Mouse (Mus musculus) stomach, embryonic 15.5 days (tissue): Measurements from ENCODE around the gene Sh3d21. TPM values are rescaled to one million over a fixed set of nuclear protein-coding genes. Genes with fewer than 3 reads are reported as not detected.
A peak's percentile ranks its signal among the peaks of the same experiment; 100 is the strongest.

Source experiments
- ATAC-seq: fragments of 200-750 bp; cut with Nextera tagmentation; 2 replicates; pipeline ENCODE4 v1.8.0; 2017; ENCODE audit warnings: low read depth, moderate number of reproducible peaks, moderate TSS enrichment; ENCODE audit not compliant: insufficient read depth, low FRiP score
- H3K27ac ChIP-seq: fragments of 300-500 bp; sonication (generic); 2 replicates; pipeline ENCODE4 v1.5.1; 2015; ENCODE audit warnings: mild to moderate bottlenecking, inconsistent platforms
- H3K27me3 ChIP-seq: fragments of 300-500 bp; sonication (generic); replicated peaks from 2 replicates; pipeline ENCODE4 v1.6.1; 2015; ENCODE audit warnings: inconsistent platforms
- H3K36me3 ChIP-seq: fragments of 300-500 bp; sonication (generic); 2 replicates; pipeline ENCODE4 v1.6.1; 2015; ENCODE audit warnings: inconsistent platforms
- H3K4me1 ChIP-seq: fragments of 300-500 bp; sonication (generic); 2 replicates; pipeline ENCODE4 v1.6.1; 2015; ENCODE audit warnings: inconsistent platforms
- H3K4me2 ChIP-seq: fragments of 300-500 bp; sonication (generic); 2 replicates; pipeline ENCODE4 v1.6.1; 2015; ENCODE audit warnings: mild to moderate bottlenecking, inconsistent platforms
- H3K4me3 ChIP-seq: fragments of 300-500 bp; sonication (generic); replicated peaks from 2 replicates; pipeline ENCODE4 v1.5.1; 2015; ENCODE audit warnings: inconsistent platforms
- H3K9ac ChIP-seq: fragments of 300-500 bp; sonication (generic); 2 replicates; pipeline ENCODE4 v1.6.1; 2015; ENCODE audit warnings: inconsistent platforms
- H3K9me3 ChIP-seq: fragments of 300-500 bp; sonication (generic); 2 replicates; pipeline ENCODE4 v1.6.1; 2016; ENCODE audit warnings: inconsistent platforms
- WGBS: fragments of 180-500 bp; shearing (Covaris S2); methylation state at CpG from one replicate; pipeline ENCODE4 v1.1.7; 2015; 5-methylcytosine and 5-hydroxymethylcytosine counted together
- polyA plus RNA-seq: library from polyadenylated mRNA; unstranded; fragments of >200 nt; fragmentation: Nextera tagmentation; extraction: Ambion mirVana; gene quantifications from 2 replicates; pipeline ENCODE4 v1.2.1, GENCODE M21; 2015

Sh3d21 gene
- polyA plus RNA-seq, 1 experiment from 2014 or later: 7.4 TPM

- Histone ChIP-seq H3K9me3 (no peaks in the 10 kb centered on the region), H3K9ac (no peak overlapping the region), H3K4me1 (peaks cover 41% of the 10 kb centered on the region), H3K27me3 (no peaks in the 10 kb centered on the region), H3K27ac (peak overlapping the region; percentile 91), H3K4me2 (peak overlapping the region; percentile 73), H3K36me3 (no peaks in the 10 kb centered on the region; the same call in 1 of the 2 replicates), H3K4me3 (peak overlapping the region; percentile 65; the same call in 1 of the 2 replicates)
- ATAC-seq: no peak
- WGBS: 46% methylated on average over 6 of the region's 6 CpGs
These were observed 12.4 kb downstream of the Sh3d21 start for GRCm38 (mm10) chr4:126150949-126151320.

GRCm38 (mm10) chr4:126150297-126150948 lies 12.9 kb downstream of the Sh3d21 start:
- peak; percentile 53 for ATAC-seq
- H3K36me3 ChIP-seq: no peaks in the 10 kb centered on the region; the same call in 1 of the 2 replicates
- WGBS: 21% methylated on average over 16 of the region's 16 CpGs
- H3K4me3 ChIP-seq: peak overlapping the region; percentile 65
- H3K27me3 ChIP-seq: no peaks in the 10 kb centered on the region
- H3K4me1 ChIP-seq: peaks cover 35% of the 10 kb centered on the region
- no peaks in the 10 kb centered on the region for H3K9me3 ChIP-seq
- H3K27ac ChIP-seq: peak overlapping the region; percentile 91
- H3K4me2 ChIP-seq: peak overlapping the region; percentile 73
- no peak overlapping the region for H3K9ac ChIP-seq

DNA sequence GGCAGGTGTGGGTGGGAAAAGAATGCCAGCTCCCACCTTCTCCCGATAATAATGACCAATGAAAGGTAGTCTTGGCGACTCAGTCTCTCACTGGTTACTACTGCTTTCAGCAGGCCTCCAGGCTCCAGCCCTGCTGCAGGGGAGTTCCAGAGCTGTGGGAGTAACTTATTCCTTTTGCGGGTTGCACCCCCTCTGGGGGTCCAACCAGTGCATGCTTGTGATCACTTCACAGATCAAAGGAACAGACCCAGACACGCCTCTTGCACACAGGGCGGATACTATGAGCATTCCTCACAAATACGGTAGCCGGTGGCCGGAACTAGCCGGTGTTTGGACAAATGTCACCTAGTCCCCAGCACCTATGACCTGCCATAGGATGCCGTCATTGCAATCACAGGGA lies 13.5 kb downstream of the Sh3d21 start:
- H3K27ac ChIP-seq: peak overlapping the region; percentile 91
- H3K27me3 ChIP-seq: no peaks in the 10 kb centered on the region
- peak overlapping the region; percentile 65 for H3K4me3 ChIP-seq
- no peaks in the 10 kb centered on the region for H3K9me3 ChIP-seq
- ATAC-seq: no peak
- peaks cover 32% of the 10 kb centered on the region for H3K4me1 ChIP-seq
- peak overlapping the region; percentile 73 for H3K4me2 ChIP-seq
- no peaks in the 10 kb centered on the region; the same call in 1 of the 2 replicates for H3K36me3 ChIP-seq
- no peak overlapping the region for H3K9ac ChIP-seq
- WGBS: 38% methylated on average over 10 of the region's 10 CpGs

DNA sequence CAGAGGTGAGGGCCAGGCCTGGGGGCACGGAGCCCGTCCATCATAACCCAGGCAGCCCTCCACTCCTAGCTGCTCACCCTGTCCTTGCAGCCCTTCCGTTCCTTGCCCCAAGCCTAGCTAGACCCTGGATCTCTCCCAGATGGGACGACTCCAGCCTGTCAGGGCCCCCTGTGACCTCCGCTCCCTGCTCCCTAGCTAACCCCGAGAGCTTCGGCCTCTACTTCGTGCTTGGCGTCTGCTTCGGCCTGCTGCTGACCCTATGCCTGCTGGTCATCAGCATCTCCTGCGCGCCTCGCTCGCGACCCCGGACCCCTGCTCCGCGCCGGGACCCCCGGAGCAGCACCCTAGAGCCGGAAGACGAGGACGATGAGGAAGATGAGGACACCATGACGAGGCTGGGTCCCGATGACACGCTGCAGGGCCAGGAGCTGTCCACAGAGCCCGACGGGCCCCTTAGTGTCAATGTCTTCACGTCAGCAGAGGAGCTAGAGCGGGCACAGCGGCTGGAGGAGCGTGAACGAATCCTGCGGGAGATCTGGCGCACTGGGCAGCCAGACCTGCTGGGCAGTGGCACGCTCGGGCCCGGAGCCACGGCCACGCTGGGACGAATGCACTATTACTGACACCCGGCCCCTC lies 14.1 kb downstream of the Sh3d21 start:
- Histone ChIP-seq H3K36me3 (no peaks in the 10 kb centered on the region; the same call in 1 of the 2 replicates), H3K4me3 (peak overlapping the region; percentile 65), H3K27me3 (no peaks in the 10 kb centered on the region), H3K4me2 (peak overlapping the region; percentile 73), H3K9me3 (no peaks in the 10 kb centered on the region), H3K4me1 (peaks cover 32% of the 10 kb centered on the region), H3K9ac (peak overlapping the region; percentile 52), H3K27ac (peak overlapping the region; percentile 91)
- 23% methylated on average over 42 of the region's 42 CpGs for WGBS
- no peak for ATAC-seq

GRCm38 (mm10) chr4:126148161-126148961 lies 14.9 kb downstream of the Sh3d21 start:
- ATAC-seq: peak; percentile 71
- no peaks in the 10 kb centered on the region for H3K9me3 ChIP-seq
- H3K4me3 ChIP-seq: peak overlapping the region; percentile 65
- H3K4me1 ChIP-seq: peaks cover 32% of the 10 kb centered on the region
- peak overlapping the region; percentile 73 for H3K4me2 ChIP-seq
- H3K9ac ChIP-seq: peak overlapping the region; percentile 52
- under 1% methylated on average over 56 of the region's 67 CpGs for WGBS
- no peaks in the 10 kb centered on the region for H3K27me3 ChIP-seq
- no peaks in the 10 kb centered on the region; the same call in 1 of the 2 replicates for H3K36me3 ChIP-seq
- H3K27ac ChIP-seq: peak overlapping the region; percentile 91

GRCm38 (mm10) chr4:126147533-126148160 lies 15.6 kb downstream of the Sh3d21 start, which contains the start of gene Eva1b:
Gene Eva1b, plus strand, starts transcription at chr4:126147744.
- ATAC-seq: peak; percentile 80
- Histone ChIP-seq H3K4me1 (peaks cover 32% of the 10 kb centered on the region), H3K36me3 (no peaks in the 10 kb centered on the region), H3K4me2 (peak within 1 kb of the TSS; percentile 73), H3K4me3 (peak within 1 kb of the TSS; percentile 65), H3K27me3 (no peaks in the 10 kb centered on the region), H3K9me3 (no peaks in the 10 kb centered on the region), H3K27ac (peak within 1 kb of the TSS; percentile 91), H3K9ac (peak within 1 kb of the TSS; percentile 52)
- 6% methylated on average over 24 of the region's 24 CpGs for WGBS

DNA sequence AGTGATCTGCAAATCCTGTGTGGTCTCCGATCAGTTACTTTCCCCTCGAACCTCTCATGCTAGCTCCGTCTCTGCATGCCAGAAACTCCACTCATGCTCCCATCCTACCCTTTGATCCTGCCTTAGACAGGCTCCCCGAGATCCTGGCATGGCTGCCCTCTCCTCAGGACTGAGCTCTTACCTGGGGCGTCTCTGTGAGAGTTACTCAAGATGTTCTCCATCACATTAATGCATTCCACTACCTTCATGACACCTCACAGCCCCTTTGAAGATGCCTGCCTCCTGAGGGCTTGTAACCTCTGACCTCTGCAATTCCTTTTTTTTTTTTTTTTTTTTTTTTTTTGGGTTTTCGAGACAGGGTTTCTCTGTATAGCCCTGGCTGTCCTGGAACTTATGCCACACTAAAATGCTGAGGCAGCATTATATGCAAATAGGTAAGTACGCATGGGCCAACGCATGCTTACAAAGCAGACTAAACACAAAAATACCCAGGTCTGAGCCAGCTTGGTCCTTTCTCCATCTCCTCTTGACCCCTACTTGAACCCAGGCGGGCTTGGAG lies 16.2 kb downstream of the Sh3d21 start:
- H3K4me1 ChIP-seq: peaks cover 32% of the 10 kb centered on the region
- H3K4me3 ChIP-seq: 0 out of 2 replicates have a peak overlapping the region, but pooled peaks have one; percentile 65
- H3K36me3 ChIP-seq: no peaks in the 10 kb centered on the region
- ATAC-seq: no peak
- H3K4me2 ChIP-seq: peak overlapping the region; percentile 73
- H3K27me3 ChIP-seq: no peaks in the 10 kb centered on the region
- H3K9me3 ChIP-seq: no peaks in the 10 kb centered on the region
- H3K9ac ChIP-seq: no peak overlapping the region
- peak overlapping the region; percentile 91 for H3K27ac ChIP-seq
- 29% methylated on average over 9 of the region's 9 CpGs for WGBS

- H3K4me1 ChIP-seq: peaks cover 29% of the 10 kb centered on the region
- H3K4me2 ChIP-seq: no peak overlapping the region
- no peak overlapping the region for H3K27ac ChIP-seq
- no peaks in the 10 kb centered on the region for H3K27me3 ChIP-seq
- H3K9ac ChIP-seq: no peak overlapping the region
- no peaks in the 10 kb centered on the region for H3K9me3 ChIP-seq
- H3K4me3 ChIP-seq: no peak overlapping the region
- WGBS: 34% methylated on average over 4 of the region's 4 CpGs
- ATAC-seq: no peak
- H3K36me3 ChIP-seq: 0 out of 2 replicates have a peak, but pooled peaks cover 2% of the 10 kb centered on the region
These were observed 17.9 kb downstream of the Sh3d21 start for GRCm38 (mm10) chr4:126145396-126145795.

DNA sequence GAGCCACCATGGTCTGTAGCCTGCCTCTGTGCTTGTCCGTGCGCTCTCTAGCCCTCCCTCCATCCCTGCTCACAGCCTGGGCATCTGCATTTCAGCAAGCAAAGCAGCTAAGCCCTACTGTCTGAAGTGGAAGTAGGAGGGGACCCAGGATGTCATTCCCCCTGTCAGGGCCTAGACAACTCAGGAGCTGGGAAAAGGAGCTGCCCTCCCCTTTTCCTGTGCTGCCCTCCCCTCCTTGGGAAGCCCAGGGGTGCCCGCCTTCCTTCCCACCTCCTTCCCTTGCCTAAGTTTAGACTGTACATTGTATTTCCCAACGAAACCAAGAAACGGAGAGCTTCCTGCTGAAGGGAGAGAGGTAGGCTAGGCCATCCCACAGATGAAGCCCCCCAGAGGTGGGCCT lies 22.3 kb downstream of the Sh3d21 start:
- peaks cover 10% of the 10 kb centered on the region; the same call in 1 of the 2 replicates for H3K4me1 ChIP-seq
- no peak for ATAC-seq
- H3K27me3 ChIP-seq: no peaks in the 10 kb centered on the region
- H3K9me3 ChIP-seq: no peaks in the 10 kb centered on the region
- no peak overlapping the region for H3K9ac ChIP-seq
- H3K4me2 ChIP-seq: no peak overlapping the region
- peaks cover 31% of the 10 kb centered on the region for H3K36me3 ChIP-seq
- no peak overlapping the region for H3K4me3 ChIP-seq
- H3K27ac ChIP-seq: no peak overlapping the region; the same call in 1 of the 2 replicates
- WGBS: 79% methylated on average over 5 of the region's 5 CpGs

- peaks cover 41% of the 10 kb centered on the region for H3K36me3 ChIP-seq
- WGBS: 85% methylated on average over 4 of the region's 4 CpGs
- peaks cover 12% of the 10 kb centered on the region; the same call in 1 of the 2 replicates for H3K4me1 ChIP-seq
- no peaks in the 10 kb centered on the region for H3K27me3 ChIP-seq
- H3K9ac ChIP-seq: no peak overlapping the region
- no peak overlapping the region for H3K4me3 ChIP-seq
- H3K27ac ChIP-seq: no peak overlapping the region
- ATAC-seq: no peak
- no peak overlapping the region for H3K4me2 ChIP-seq
- no peaks in the 10 kb centered on the region for H3K9me3 ChIP-seq
These were observed 25.5 kb downstream of the Sh3d21 start for GRCm38 (mm10) chr4:126137773-126138172.

GRCm38 (mm10) chr4:126134639-126135038 lies 28.7 kb downstream of the Sh3d21 start:
- peaks cover 36% of the 10 kb centered on the region for H3K36me3 ChIP-seq
- H3K4me3 ChIP-seq: no peak overlapping the region
- no peak overlapping the region for H3K4me2 ChIP-seq
- ATAC-seq: no peak
- no peaks in the 10 kb centered on the region for H3K27me3 ChIP-seq
- no peak overlapping the region for H3K9ac ChIP-seq
- no peaks in the 10 kb centered on the region for H3K9me3 ChIP-seq
- 81% methylated on average over 4 of the region's 4 CpGs for WGBS
- H3K4me1 ChIP-seq: peaks cover 27% of the 10 kb centered on the region
- H3K27ac ChIP-seq: no peak overlapping the region
